Mouse (Mus musculus) adrenal gland, postnatal 14 days (tissue): Measurements from ENCODE around the gene Atp1b1. TPM values are rescaled to one million over a fixed set of nuclear protein-coding genes. Genes with fewer than 3 reads are reported as not detected.
A peak's percentile ranks its signal among the peaks of the same experiment; 100 is the strongest.

Experiments
- DNase-seq: peaks from one replicate; pipeline ENCODE4 v3.0.0; 2021; ENCODE audit warnings: mixed read lengths
- long read RNA-seq, 2 experiments: library from polyadenylated mRNA; stranded (forward); transcript quantifications; one replicate each; pipeline ENCODE4 v2.0.0; 2021
- total RNA-seq: library from RNA; stranded (reverse); gene quantifications from 2 replicates; pipeline ENCODE4 v1.2.3, GENCODE M21; 2021

Atp1b1 gene
- 90.2 and 91.6 TPM in 2 replicates for total RNA-seq
- long read RNA-seq, experiment 1, transcript Atp1b1-201 (6 exons, 2,580 nt): major isoform, 81 of 95 reads
- long read RNA-seq, experiment 1, partial matches to known transcripts: 1 of 95 reads
- long read RNA-seq, experiment 1, other reads (novel, unspliced or antisense): 13 of 95 reads
- long read RNA-seq, experiment 2, transcript Atp1b1-201 (6 exons, 2,580 nt): major isoform, 61 of 80 reads
- long read RNA-seq, experiment 2, partial matches to known transcripts: 3 of 80 reads
- long read RNA-seq, experiment 2, other reads (novel, unspliced or antisense): 16 of 80 reads

GRCm38 (mm10) chr1:164458245-164458613, at the start of gene Atp1b1:
Gene Atp1b1 (minus strand): TSS chr1:164458355.
- DNase-seq: peak; percentile 91

DNA sequence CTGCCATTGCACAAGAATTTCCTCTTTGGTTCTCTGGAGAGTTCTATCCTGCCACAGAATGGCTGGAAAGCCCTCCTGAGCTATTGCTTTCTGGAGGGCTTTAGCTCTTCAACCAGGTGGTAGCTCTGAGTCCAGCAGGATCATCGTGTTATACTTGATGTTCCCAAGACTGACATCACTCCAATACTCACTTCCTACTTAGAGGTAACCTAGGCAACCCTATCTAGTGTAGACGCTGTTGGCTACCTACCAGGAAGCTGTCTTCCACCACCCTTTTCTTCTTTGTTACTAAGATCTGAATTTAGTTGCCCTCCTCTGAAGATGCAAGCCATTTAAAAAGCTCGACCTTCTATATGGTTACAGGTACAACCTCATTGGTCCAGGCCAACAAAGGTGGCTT, 46.9 kb upstream of the Atp1b1 start:
- DNase-seq: no peak

DNA sequence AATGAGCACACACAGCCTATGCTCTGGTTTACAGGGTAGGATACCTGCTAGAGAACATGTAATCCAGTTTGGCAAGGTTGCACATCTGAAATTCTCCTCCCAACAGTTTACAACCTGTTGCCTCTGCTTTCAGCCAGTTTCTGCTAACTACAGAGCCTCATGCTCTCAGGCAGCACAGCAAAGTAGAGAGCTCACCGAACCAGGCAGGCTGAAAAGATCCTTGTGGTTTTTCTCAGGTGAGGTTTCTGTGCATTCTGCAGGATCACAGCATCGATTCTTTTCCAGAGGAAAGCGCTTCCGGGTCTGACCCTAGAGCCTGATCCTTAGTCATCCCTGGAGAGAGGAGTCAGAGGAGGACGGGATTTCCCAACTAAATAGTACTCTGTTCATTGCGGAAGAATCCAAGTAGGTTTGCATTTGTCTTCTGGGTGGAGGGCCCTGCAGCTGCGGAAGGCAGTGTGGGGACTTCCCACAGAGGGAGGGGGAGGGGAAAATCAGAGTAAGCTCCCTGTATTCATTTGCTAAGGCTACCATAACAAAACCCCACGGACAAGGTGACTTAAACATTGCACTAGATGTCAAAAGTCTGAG, 45.1 kb upstream of the Atp1b1 start:
- no peak for DNase-seq

DNA sequence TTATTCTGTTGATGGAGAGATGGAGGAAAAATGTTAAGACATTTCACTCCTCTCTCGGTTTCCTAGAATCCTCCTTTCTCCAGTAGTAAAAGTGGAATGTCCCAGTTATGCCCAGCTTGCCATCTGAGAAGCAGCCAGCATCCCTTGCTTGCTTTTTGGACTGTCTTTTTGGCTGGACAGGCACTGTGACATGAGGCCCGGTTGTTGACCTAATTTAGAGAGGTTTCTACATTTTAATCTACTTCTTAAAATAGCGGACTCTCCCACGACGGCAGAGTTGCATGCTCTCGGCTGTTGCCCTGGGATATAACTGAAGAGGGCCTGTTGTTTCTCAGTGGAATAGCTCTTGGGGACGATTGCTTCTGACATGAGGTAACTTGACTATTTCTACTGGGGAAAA, 44.1 kb upstream of the Atp1b1 start:
- peak; percentile 18 for DNase-seq

- no peak for DNase-seq
These were observed 36.8 kb upstream of the Atp1b1 start for GRCm38 (mm10) chr1:164494741-164495512.

DNA sequence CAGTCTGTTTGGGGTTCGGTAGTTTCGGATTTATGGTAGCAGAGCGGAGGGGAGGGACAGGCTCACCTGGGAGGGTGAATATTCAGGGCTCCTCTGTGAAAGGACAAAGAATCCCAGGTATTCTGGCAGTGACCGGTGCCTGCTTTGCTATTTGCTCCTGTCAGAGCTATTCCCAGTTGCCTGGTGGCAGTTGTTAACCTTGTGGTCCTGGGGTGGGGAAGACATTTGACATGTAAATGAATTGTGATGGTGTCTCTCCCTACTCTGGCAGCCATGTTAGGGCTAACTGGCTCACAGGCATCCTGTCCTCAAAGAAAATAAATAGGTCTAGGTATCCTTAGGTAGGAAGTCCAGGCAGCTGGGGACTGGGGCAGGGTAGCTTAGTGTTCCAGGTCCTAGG, 36.1 kb upstream of the Atp1b1 start:
- no peak for DNase-seq

- peak; percentile 57 for DNase-seq
These were observed 35.0 kb upstream of the Atp1b1 start for GRCm38 (mm10) chr1:164493042-164493705.

DNA sequence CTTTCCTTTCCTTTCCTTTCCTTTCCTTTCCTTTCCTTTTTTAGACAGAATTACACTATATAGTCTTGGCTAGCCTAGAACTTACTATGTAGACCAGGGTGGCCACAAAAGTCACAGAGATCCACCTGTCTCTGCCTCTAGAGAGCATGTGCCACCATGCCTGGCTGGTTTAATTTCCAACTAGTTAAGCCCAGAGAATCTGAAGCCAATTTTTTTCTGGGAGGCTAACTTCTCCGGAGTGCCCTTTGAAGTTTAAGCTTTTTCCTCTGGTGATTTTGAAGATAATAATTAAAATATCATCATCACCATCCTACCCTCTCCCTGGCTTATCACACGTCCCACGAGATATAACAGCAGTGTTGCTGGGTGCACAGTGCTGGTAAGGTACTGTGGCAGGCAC, 34.3 kb upstream of the Atp1b1 start:
- DNase-seq: no peak

DNA sequence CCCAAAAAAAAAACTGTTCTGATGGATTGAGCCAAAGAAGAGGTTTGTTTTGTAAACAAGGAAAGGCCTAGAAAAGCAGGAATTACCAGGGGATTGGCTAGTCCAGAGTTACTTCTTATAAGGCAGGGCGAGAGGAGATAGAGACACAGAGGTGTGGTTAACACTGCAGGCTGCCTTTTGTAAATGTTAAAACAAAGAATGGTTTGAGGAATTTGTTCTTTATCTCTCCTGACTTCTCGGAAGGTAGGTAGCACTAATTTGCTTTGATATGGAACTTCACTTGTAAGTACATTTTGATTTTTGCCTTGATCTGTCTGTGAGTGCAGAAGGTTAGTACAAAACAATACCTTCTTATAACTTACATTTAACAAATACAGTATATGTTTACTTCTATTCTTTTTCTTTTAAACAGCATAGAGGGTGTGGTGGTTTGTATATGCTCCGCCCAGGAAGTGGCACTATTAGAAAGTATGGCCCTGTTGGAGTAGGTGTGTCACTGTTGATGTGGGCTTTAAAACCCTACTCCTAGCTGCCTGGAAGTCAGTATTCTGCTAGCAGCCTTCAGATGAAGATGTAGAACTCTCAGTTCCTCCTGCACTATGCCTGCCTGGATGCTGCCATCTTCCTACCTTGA, 31.9 kb upstream of the Atp1b1 start:
- no peak for DNase-seq

- DNase-seq: no peak
These were observed 25.6 kb upstream of the Atp1b1 start for GRCm38 (mm10) chr1:164483728-164484127.

GRCm38 (mm10) chr1:164482833-164483232, 24.7 kb upstream of the Atp1b1 start:
- no peak for DNase-seq

GRCm38 (mm10) chr1:164481645-164482354, 23.6 kb upstream of the Atp1b1 start:
- peak; percentile 43 for DNase-seq

GRCm38 (mm10) chr1:164480755-164481644, 22.8 kb upstream of the Atp1b1 start:
- no peak for DNase-seq

DNA sequence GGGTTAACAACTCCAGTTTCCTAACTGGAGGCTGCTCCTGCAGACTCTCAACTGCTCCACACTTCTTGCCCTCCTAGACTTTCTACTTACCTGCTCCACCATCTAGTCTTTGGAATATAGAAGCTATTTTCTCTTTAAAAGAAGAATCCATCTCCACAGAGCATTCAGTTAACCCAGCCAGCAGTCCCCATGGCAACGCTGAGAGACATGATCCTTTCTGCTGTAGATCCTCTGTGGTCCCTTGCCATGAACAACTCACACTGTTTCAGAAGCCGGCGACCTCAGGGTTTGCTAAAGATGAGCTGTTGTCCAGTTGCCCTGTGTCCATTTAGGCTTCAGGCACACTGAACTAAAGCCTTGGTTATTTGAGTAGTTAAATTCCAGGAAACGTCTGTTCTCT, 17.7 kb upstream of the Atp1b1 start:
- no peak for DNase-seq

GRCm38 (mm10) chr1:164474778-164475511, 16.8 kb upstream of the Atp1b1 start:
- DNase-seq: no peak

DNA sequence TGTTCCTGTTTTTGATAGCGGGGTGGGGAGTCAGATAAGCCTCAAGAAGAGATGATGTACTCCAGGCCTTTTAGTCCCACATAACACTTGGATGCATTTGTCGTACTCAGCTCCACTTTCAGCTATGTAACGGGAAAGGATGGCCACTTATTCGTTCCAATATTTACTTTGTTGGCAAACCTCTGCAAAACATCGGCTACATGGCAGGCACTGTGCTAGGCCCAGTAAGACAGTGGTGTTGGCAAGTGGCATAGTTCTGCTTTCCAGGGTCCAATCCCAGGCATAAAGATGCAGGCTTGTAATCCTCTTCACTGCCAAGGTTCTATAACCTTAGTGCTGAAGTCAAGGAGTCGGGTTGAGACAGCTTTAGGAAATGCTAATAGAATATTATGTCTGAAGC, 16.2 kb upstream of the Atp1b1 start:
- DNase-seq: no peak

GRCm38 (mm10) chr1:164473398-164473797, 15.2 kb upstream of the Atp1b1 start:
- DNase-seq: no peak

DNA sequence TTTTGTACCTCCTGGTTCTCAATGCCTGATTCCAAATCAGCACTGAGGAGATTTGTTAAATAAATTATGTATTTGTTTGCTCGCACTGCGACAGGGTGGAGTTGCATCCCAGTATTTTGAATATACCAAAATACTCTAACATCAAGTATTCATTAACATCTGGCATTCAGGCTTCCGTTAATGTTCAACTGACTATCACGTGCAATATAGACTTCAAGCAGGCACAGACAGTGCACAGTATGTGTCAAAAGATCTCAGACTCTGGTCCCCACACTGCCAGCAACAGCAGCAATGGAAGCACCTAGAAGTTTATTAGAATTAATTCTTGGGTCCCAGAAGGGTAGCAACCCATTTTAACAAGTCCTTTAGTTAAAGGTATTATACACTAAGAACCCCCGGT, 13.5 kb upstream of the Atp1b1 start:
- no peak for DNase-seq

- no peak for DNase-seq
These were observed 12.8 kb upstream of the Atp1b1 start for GRCm38 (mm10) chr1:164470985-164471384.

- no peak for DNase-seq
These were observed 10.2 kb upstream of the Atp1b1 start for GRCm38 (mm10) chr1:164468329-164468728.
